Mouse (Mus musculus): Measurements from ENCODE around the gene Actl7b.

DNA sequence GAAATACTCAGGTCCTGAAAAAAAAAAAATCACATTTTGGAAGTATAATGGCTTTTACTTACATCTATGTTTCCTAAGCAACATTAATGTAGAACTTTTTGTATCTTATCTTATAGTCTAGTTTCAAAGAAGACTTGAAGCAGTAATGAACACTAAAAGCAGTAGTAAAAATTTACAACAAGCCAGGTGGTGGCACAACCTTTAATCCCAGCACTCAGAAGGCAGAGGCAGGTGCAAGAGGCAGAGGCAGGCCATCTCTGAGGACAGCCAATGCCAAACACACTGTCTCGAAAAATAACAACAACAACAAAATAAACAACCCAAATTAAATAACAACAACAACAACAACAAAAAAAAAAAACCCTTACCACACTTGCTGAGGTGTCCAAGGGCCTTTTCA, 29.8 kb upstream of the Actl7b start:
- TF ChIP-seq POLR2A (IDR thresholded peaks at IDR 0.05; ENCODE audit: low read depth, low read length) (no peak), CTCF (IDR thresholded peaks at IDR 0.05; ENCODE audit: borderline replicate concordance, insufficient read depth, low read length) (no peak)
